Mouse (Mus musculus): ENCODE measurements at regions not wholly inside any gene's neighbourhood (a gene's known extent, or its start where the extent isn't known, plus 50 kb on each side); places are given as distances from the start of the nearest gene placed in this dataset.
A peak's percentile ranks its signal among the peaks of the same experiment; 100 is the strongest.

DNA sequence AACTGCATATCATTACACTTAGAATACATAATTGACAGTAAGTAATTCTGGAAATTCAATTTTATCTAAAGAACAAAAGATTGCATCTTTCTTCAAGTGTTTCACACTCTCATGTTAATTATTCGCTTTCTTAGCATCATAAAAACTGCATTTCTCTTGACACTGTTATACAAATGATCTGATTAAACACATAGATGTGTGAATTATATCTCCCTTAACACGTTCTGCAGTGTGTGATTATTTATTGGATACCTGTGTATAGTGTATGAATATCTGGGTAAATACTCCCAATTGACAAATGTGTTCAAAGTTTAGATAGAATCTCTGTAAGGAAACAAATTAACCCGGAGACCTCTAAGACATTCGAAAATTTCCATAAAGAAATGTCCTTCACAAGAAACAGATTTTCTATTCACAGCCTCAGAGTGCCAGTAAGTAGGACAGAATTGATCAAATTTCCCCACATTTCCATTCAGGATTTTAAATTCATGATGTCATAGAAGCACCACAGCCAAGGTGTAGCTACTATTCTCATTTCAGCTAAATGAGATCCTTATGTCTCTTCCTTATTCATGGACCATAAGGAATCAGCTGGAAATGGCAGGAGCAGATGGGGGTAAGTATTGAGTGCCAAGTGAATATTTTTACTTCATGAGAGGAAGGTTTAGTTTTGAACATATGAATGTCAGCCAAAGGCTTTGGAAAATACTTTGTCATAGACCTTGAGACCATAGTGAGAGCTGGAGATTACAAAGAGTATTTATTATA, 2231.6 kb downstream of the Pcdh9 start:
- TF ChIP-seq EP300 (IDR thresholded peaks at IDR 0.05; ENCODE audit: insufficient read depth, low read depth, low read length): no peak
- no peak for TF ChIP-seq CTCF (IDR thresholded peaks at IDR 0.05; ENCODE audit: low read depth, low read length)
- TF ChIP-seq POLR2A (IDR thresholded peaks at IDR 0.05; ENCODE audit: insufficient read depth, low read length): no peak
- H3K27me3 ChIP-seq (ENCODE audit: control insufficient read depth, insufficient read depth, low read length, poor library complexity, severe bottlenecking): no peaks in the 10 kb centered on the region
- no peak overlapping the region for H3K4me3 ChIP-seq (ENCODE audit: low read depth, low read length)

GRCm38 (mm10) chr14:91656011-91656410, 2234.5 kb downstream of the Pcdh9 start:
- no peaks in the 10 kb centered on the region for H3K27me3 ChIP-seq (ENCODE audit: control insufficient read depth, insufficient read depth, low read length, poor library complexity, severe bottlenecking)
- no peaks in the 10 kb centered on the region for H3K9me3 ChIP-seq (replicated peaks; ENCODE audit: control insufficient read depth, insufficient read depth, low read length, poor library complexity, severe bottlenecking)
- TF ChIP-seq EP300 (IDR thresholded peaks at IDR 0.05; ENCODE audit: insufficient read depth, low read depth, low read length): peak; percentile 95
- TF ChIP-seq POLR2A (IDR thresholded peaks at IDR 0.05; ENCODE audit: insufficient read depth, low read length): no peak
- no peaks in the 10 kb centered on the region for H3K4me1 ChIP-seq (ENCODE audit: control insufficient read depth, insufficient read depth, low read length)
- no peak overlapping the region for H3K9ac ChIP-seq (ENCODE audit: low read depth, poor library complexity, severe bottlenecking)
- H3K36me3 ChIP-seq (ENCODE audit: control insufficient read depth, insufficient read depth, low read length, poor library complexity, severe bottlenecking): no peaks in the 10 kb centered on the region
- no peak overlapping the region for H3K4me3 ChIP-seq (ENCODE audit: low read depth, low read length)
- H3K27ac ChIP-seq (ENCODE audit: insufficient read depth, low read length): peak overlapping the region; percentile 95

More for the DNA sequence above, 2231.6 kb downstream of the Pcdh9 start:
- Histone ChIP-seq H3K36me3 (ENCODE audit: control insufficient read depth, insufficient read depth, low read length, poor library complexity, severe bottlenecking) (no peaks in the 10 kb centered on the region), H3K9ac (ENCODE audit: low read depth, poor library complexity, severe bottlenecking) (no peak overlapping the region), H3K27ac (ENCODE audit: insufficient read depth, low read length) (no peak overlapping the region), H3K9me3 (replicated peaks; ENCODE audit: control insufficient read depth, insufficient read depth, low read length, poor library complexity, severe bottlenecking) (no peaks in the 10 kb centered on the region), H3K4me1 (ENCODE audit: control insufficient read depth, insufficient read depth, low read length) (no peaks in the 10 kb centered on the region)

- no peak overlapping the region for H3K27ac ChIP-seq (ENCODE audit: insufficient read depth, low read length)
- H3K4me3 ChIP-seq (ENCODE audit: low read depth, low read length): no peak overlapping the region
- no peaks in the 10 kb centered on the region for H3K4me1 ChIP-seq (ENCODE audit: control insufficient read depth, insufficient read depth, low read length)
- no peak overlapping the region for H3K9ac ChIP-seq (ENCODE audit: low read depth, poor library complexity, severe bottlenecking)
- no peaks in the 10 kb centered on the region for H3K9me3 ChIP-seq (replicated peaks; ENCODE audit: control insufficient read depth, insufficient read depth, low read length, poor library complexity, severe bottlenecking)
- H3K27me3 ChIP-seq (ENCODE audit: control insufficient read depth, insufficient read depth, low read length, poor library complexity, severe bottlenecking): no peaks in the 10 kb centered on the region
- TF ChIP-seq EP300 (IDR thresholded peaks at IDR 0.05; ENCODE audit: insufficient read depth, low read depth, low read length): no peak
- no peak for TF ChIP-seq POLR2A (IDR thresholded peaks at IDR 0.05; ENCODE audit: insufficient read depth, low read length)
- TF ChIP-seq CTCF (IDR thresholded peaks at IDR 0.05; ENCODE audit: low read depth, low read length): no peak
- H3K36me3 ChIP-seq (ENCODE audit: control insufficient read depth, insufficient read depth, low read length, poor library complexity, severe bottlenecking): no peaks in the 10 kb centered on the region
These were observed 2259.5 kb downstream of the Pcdh9 start for GRCm38 (mm10) chr14:91630976-91631375.

DNA sequence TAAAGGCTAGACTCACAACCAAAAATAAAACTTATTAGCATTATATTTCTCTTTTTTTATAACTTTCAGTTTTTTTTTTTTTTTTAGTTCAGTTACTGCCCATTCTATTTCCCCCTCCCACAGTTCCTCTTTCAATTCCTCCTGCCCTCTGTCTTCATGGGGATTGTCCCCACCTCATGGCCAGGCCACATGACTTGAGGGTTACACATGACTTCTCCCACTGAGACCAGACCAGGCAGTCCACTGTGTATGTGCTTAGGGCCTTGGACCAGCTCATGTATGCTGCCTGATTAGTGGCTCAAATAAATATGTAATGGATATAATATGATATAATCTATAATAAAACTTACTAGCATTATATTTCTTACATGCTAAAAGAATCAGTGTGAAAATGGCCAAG, 2276.1 kb downstream of the Pcdh9 start:
- H3K9ac ChIP-seq (ENCODE audit: low read depth, poor library complexity, severe bottlenecking): no peak overlapping the region
- no peak for TF ChIP-seq EP300 (IDR thresholded peaks at IDR 0.05; ENCODE audit: insufficient read depth, low read depth, low read length)
- TF ChIP-seq POLR2A (IDR thresholded peaks at IDR 0.05; ENCODE audit: insufficient read depth, low read length): no peak
- TF ChIP-seq CTCF (IDR thresholded peaks at IDR 0.05; ENCODE audit: low read depth, low read length): no peak

GRCm38 (mm10) chr14:91604570-91604969, 2285.9 kb downstream of the Pcdh9 start:
- TF ChIP-seq CTCF (IDR thresholded peaks at IDR 0.05; ENCODE audit: low read depth, low read length) (no peak), EP300 (IDR thresholded peaks at IDR 0.05; ENCODE audit: insufficient read depth, low read depth, low read length) (no peak), POLR2A (IDR thresholded peaks at IDR 0.05; ENCODE audit: insufficient read depth, low read length) (no peak)
- no peak overlapping the region for H3K9ac ChIP-seq (ENCODE audit: low read depth, poor library complexity, severe bottlenecking)
- H3K4me1 ChIP-seq (ENCODE audit: control insufficient read depth, insufficient read depth, low read length): no peaks in the 10 kb centered on the region
- H3K36me3 ChIP-seq (ENCODE audit: control insufficient read depth, insufficient read depth, low read length, poor library complexity, severe bottlenecking): no peaks in the 10 kb centered on the region
- H3K27ac ChIP-seq (ENCODE audit: insufficient read depth, low read length): no peak overlapping the region
- no peak overlapping the region for H3K4me3 ChIP-seq (ENCODE audit: low read depth, low read length)
- no peaks in the 10 kb centered on the region for H3K9me3 ChIP-seq (replicated peaks; ENCODE audit: control insufficient read depth, insufficient read depth, low read length, poor library complexity, severe bottlenecking)
- no peaks in the 10 kb centered on the region for H3K27me3 ChIP-seq (ENCODE audit: control insufficient read depth, insufficient read depth, low read length, poor library complexity, severe bottlenecking)

More for the DNA sequence above, 2276.1 kb downstream of the Pcdh9 start:
- H3K9me3 ChIP-seq (replicated peaks; ENCODE audit: control insufficient read depth, insufficient read depth, low read length, poor library complexity, severe bottlenecking): no peaks in the 10 kb centered on the region
- H3K27ac ChIP-seq (ENCODE audit: insufficient read depth, low read length): no peak overlapping the region
- H3K27me3 ChIP-seq (ENCODE audit: control insufficient read depth, insufficient read depth, low read length, poor library complexity, severe bottlenecking): no peaks in the 10 kb centered on the region
- no peaks in the 10 kb centered on the region for H3K4me1 ChIP-seq (ENCODE audit: control insufficient read depth, insufficient read depth, low read length)
- H3K36me3 ChIP-seq (ENCODE audit: control insufficient read depth, insufficient read depth, low read length, poor library complexity, severe bottlenecking): no peaks in the 10 kb centered on the region
- H3K4me3 ChIP-seq (ENCODE audit: low read depth, low read length): no peak overlapping the region

- Histone ChIP-seq H3K36me3 (ENCODE audit: control insufficient read depth, insufficient read depth, low read length, poor library complexity, severe bottlenecking) (no peaks in the 10 kb centered on the region), H3K9ac (ENCODE audit: low read depth, poor library complexity, severe bottlenecking) (no peak overlapping the region), H3K27ac (ENCODE audit: insufficient read depth, low read length) (no peak overlapping the region), H3K9me3 (replicated peaks; ENCODE audit: control insufficient read depth, insufficient read depth, low read length, poor library complexity, severe bottlenecking) (no peaks in the 10 kb centered on the region), H3K4me3 (ENCODE audit: low read depth, low read length) (no peak overlapping the region), H3K27me3 (ENCODE audit: control insufficient read depth, insufficient read depth, low read length, poor library complexity, severe bottlenecking) (no peaks in the 10 kb centered on the region), H3K4me1 (ENCODE audit: control insufficient read depth, insufficient read depth, low read length) (no peaks in the 10 kb centered on the region)
- TF ChIP-seq CTCF (IDR thresholded peaks at IDR 0.05; ENCODE audit: low read depth, low read length): no peak
- no peak for TF ChIP-seq POLR2A (IDR thresholded peaks at IDR 0.05; ENCODE audit: insufficient read depth, low read length)
- no peak for TF ChIP-seq EP300 (IDR thresholded peaks at IDR 0.05; ENCODE audit: insufficient read depth, low read depth, low read length)
These were observed 2308.0 kb downstream of the Pcdh9 start for GRCm38 (mm10) chr14:91582462-91582861.

Data from ES-Bruce4 (cell line).